In genomic region chr6:100204436-100204835, GRCm38 (mm10) we compare ENCODE assay signal across 9 mouse cellular contexts.
A peak's percentile ranks its signal among the peaks of the same experiment; 100 is the strongest.
DNase-seq lines count a peak whose midpoint lies in the region; ATAC-seq lines count a peak whose summit lies in the region.
"Had no signal": no experiment of that assay in that cellular context is flagged by ENCODE, and none has a peak within 500 bp of the region (broad histone marks: within the 10 kb centered on the region; RNA-seq: fewer than 3 reads in every experiment).

No protein-coding gene starts in this region.

- H3K9ac ChIP-seq in midbrain, embryonic 14.5 days (replicated peaks; ENCODE audit: low read length) = no peak overlapping the region
- H3K9ac ChIP-seq: midbrain, embryonic 12.5 days had no signal

- 58% methylated on average over 7 of the region's 7 CpGs for WGBS in midbrain, embryonic 14.5 days
- 83% methylated on average over 7 of the region's 7 CpGs for WGBS in midbrain, embryonic 10.5 days

- peak; percentile 40 to 64 for DNase-seq in cerebellum, postnatal 25 days
- DNase-seq in cerebellum, adult 8-10 months = no peak
- DNase-seq in midbrain, embryonic 14.5 days = peak; percentile 52
- no peak for DNase-seq in midbrain, embryonic 10.5 days (ENCODE audit: low spot score)
- peak; percentile 84 for DNase-seq in kidney, adult 9 months
- peak; percentile 60 for DNase-seq in lung, postnatal 14 days
- no peak for DNase-seq in spleen, postnatal 14 days (ENCODE audit: low spot score in 2 of 2)
- no peak for DNase-seq in right cerebral cortex, adult 2 months (ENCODE audit: low spot score in 2 of 2)

- no peak overlapping the region for H3K27ac ChIP-seq in midbrain, embryonic 14.5 days (replicated peaks; ENCODE audit: low read depth, low read length)
- no peak overlapping the region for H3K27ac ChIP-seq in midbrain, embryonic 10.5 days (replicated peaks)
- H3K27ac ChIP-seq: midbrain, embryonic 12.5 days had no signal

- no peaks in the 10 kb centered on the region for H3K9me3 ChIP-seq in midbrain, embryonic 14.5 days (ENCODE audit: control insufficient read depth, low read length)
- no peaks in the 10 kb centered on the region for H3K9me3 ChIP-seq in midbrain, embryonic 10.5 days (replicated peaks)
- H3K9me3 ChIP-seq: midbrain, embryonic 12.5 days had no signal

- H3K4me1 ChIP-seq in midbrain, embryonic 14.5 days (ENCODE audit: control insufficient read depth, insufficient read depth, low read length) = peaks cover 12% of the 10 kb centered on the region
- peaks cover 30% of the 10 kb centered on the region for H3K4me1 ChIP-seq in midbrain, embryonic 10.5 days

- ATAC-seq in midbrain, embryonic 14.5 days (ENCODE audit: low FRiP score, low TSS enrichment) = no peak

- no peak overlapping the region for H3K4me2 ChIP-seq in midbrain, embryonic 14.5 days (ENCODE audit: low read length)
- H3K4me2 ChIP-seq: midbrain, embryonic 12.5 days had no signal

- H3K4me3 ChIP-seq in midbrain, embryonic 14.5 days (replicated peaks; ENCODE audit: low read depth, low read length) = no peak overlapping the region
- no peak overlapping the region for H3K4me3 ChIP-seq in midbrain, embryonic 10.5 days
- H3K4me3 ChIP-seq: midbrain, embryonic 12.5 days had no signal

- no peaks in the 10 kb centered on the region for H3K36me3 ChIP-seq in midbrain, embryonic 14.5 days (ENCODE audit: control insufficient read depth, insufficient read depth, low read length)
- H3K36me3 ChIP-seq in midbrain, embryonic 10.5 days = no peaks in the 10 kb centered on the region
- H3K36me3 ChIP-seq: midbrain, embryonic 12.5 days had no signal

- no peaks in the 10 kb centered on the region; the same call in 1 of the 2 replicates for H3K27me3 ChIP-seq in midbrain, embryonic 14.5 days (ENCODE audit: control insufficient read depth, insufficient read depth, low read length)
- H3K27me3 ChIP-seq in midbrain, embryonic 10.5 days (ENCODE audit: low read depth, poor library complexity, severe bottlenecking) = peaks cover 91% of the 10 kb centered on the region

Comparison
In these comparisons a context has a peak if more than half of its experiments do, and no peak if none do; other contexts are left out.
1. DNase-seq: peak in cerebellum, postnatal 25 days (2 of 2), midbrain, embryonic 14.5 days (single experiment), kidney, adult 9 months (single experiment) and lung, postnatal 14 days (single experiment); none in cerebellum, adult 8-10 months (single experiment), midbrain, embryonic 10.5 days (single experiment), spleen, postnatal 14 days (0 of 2) and right cerebral cortex, adult 2 months (0 of 2).